Comparison of ENCODE assay signal across 13 mouse cellular contexts in genomic region chr11:46753662-46754061, GRCm38 (mm10). TPM values are rescaled to one million over a fixed set of nuclear protein-coding genes. Genes with fewer than 3 reads are reported as not detected.
"Had no signal": no experiment of that assay in that cellular context is flagged by ENCODE, and none has a peak within 500 bp of the region (broad histone marks: within the 10 kb centered on the region; RNA-seq: fewer than 3 reads in every experiment).

No protein-coding gene starts in this region.

- H3K4me3 ChIP-seq: kidney, embryonic 15.5 days; limb, embryonic 10.5 days; liver, embryonic 15.5 days; midbrain, embryonic 12.5 days; neural tube, embryonic 13.5 days; stomach, embryonic 15.5 days had no signal

- H3K9ac ChIP-seq: kidney, embryonic 15.5 days; liver, embryonic 15.5 days; midbrain, embryonic 12.5 days; neural tube, embryonic 13.5 days; stomach, embryonic 15.5 days had no signal

- ATAC-seq: midbrain, embryonic 16.5 days had no signal

- H3K9me3 ChIP-seq: kidney, embryonic 15.5 days; limb, embryonic 10.5 days; liver, embryonic 15.5 days; midbrain, embryonic 12.5 days; neural tube, embryonic 13.5 days; stomach, embryonic 15.5 days had no signal

- DNase-seq: kidney, adult 11 months; kidney, postnatal 14 days; right cerebral cortex, postnatal 14 days; thymus, postnatal 36 days had no signal

- H3K27ac ChIP-seq: kidney, embryonic 15.5 days; limb, embryonic 10.5 days; liver, embryonic 15.5 days; midbrain, embryonic 12.5 days; neural tube, embryonic 13.5 days; stomach, embryonic 15.5 days had no signal

- H3K4me2 ChIP-seq: kidney, embryonic 15.5 days; liver, embryonic 11.5 days; liver, embryonic 15.5 days; midbrain, embryonic 12.5 days; neural tube, embryonic 13.5 days; stomach, embryonic 15.5 days had no signal

- H3K36me3 ChIP-seq: kidney, embryonic 15.5 days; limb, embryonic 10.5 days; liver, embryonic 15.5 days; midbrain, embryonic 12.5 days; neural tube, embryonic 13.5 days; stomach, embryonic 15.5 days had no signal

- H3K27me3 ChIP-seq: kidney, embryonic 15.5 days; liver, embryonic 15.5 days; midbrain, embryonic 12.5 days; neural tube, embryonic 13.5 days; stomach, embryonic 15.5 days had no signal

- H3K4me1 ChIP-seq: kidney, embryonic 15.5 days; limb, embryonic 10.5 days; liver, embryonic 15.5 days; midbrain, embryonic 12.5 days; neural tube, embryonic 13.5 days; stomach, embryonic 15.5 days had no signal

RNA-seq across cellular contexts. Expression of gene Havcr1, which starts 18.8 kb away (rescaled TPM):
- polyA plus RNA-seq: limb, embryonic 10.5 days; liver, embryonic 15.5 days; midbrain, embryonic 12.5 days; midbrain, embryonic 16.5 days; neural tube, embryonic 13.5 days; stomach, embryonic 15.5 days; thymus, postnatal 0 days had no signal

RNA-seq across cellular contexts. Expression of gene Timd2, which starts 46.8 kb away (rescaled TPM):
- polyA plus RNA-seq: limb, embryonic 10.5 days; midbrain, embryonic 12.5 days; midbrain, embryonic 16.5 days had no signal
